Mouse (Mus musculus) CH12.LX (cell line): Measurements from ENCODE around the gene Cebpb. TPM values are rescaled to one million over a fixed set of nuclear protein-coding genes. Genes with fewer than 3 reads are reported as not detected.
A peak's percentile ranks its signal among the peaks of the same experiment; 100 is the strongest.

ENCODE experiments used
- DNase-seq: peaks from one replicate; pipeline ENCODE4 v3.0.0-alpha.2; 2013; ENCODE audit errors: extremely low read depth
- H3K27ac ChIP-seq: 2 replicates; pipeline ENCODE4 v1.5.1; 2012; ENCODE audit warnings: low read depth, mild to moderate bottlenecking, control low read depth, moderate library complexity; ENCODE audit not compliant: insufficient read depth
- H3K27me3 ChIP-seq: replicated peaks from 2 replicates; pipeline ENCODE3; 2012; ENCODE audit warnings: inconsistent platforms
- H3K36me3 ChIP-seq, 2 experiments: replicated peaks in 1 of 2; 2 replicates each; pipeline versions ENCODE3 to v1.6.1; 2012; ENCODE audit warnings: inconsistent platforms in 1 of 2, low read length in 1 of 2, mild to moderate bottlenecking in 1 of 2, mixed read lengths in 1 of 2, moderate library complexity in 1 of 2; ENCODE audit not compliant: control insufficient read depth in 1 of 2, insufficient read depth in 1 of 2
- H3K4me1 ChIP-seq, 2 experiments: 2 replicates each; pipeline ENCODE4 v1.6.1; 2012; ENCODE audit warnings: inconsistent platforms in 1 of 2, moderate library complexity in 1 of 2; ENCODE audit not compliant: insufficient read depth in 2 of 2, control insufficient read depth in 1 of 2
- H3K4me2 ChIP-seq: 2 replicates; pipeline ENCODE4 v1.6.1; 2012; ENCODE audit warnings: low read depth, mild to moderate bottlenecking, control low read depth; ENCODE audit not compliant: poor library complexity, insufficient read depth, severe bottlenecking
- H3K4me3 ChIP-seq, 3 experiments: fragments of 150-350 bp in 1 of 3; sonication (generic) in 1 of 3; replicated peaks in 1 of 3; 2 replicates each; pipeline versions ENCODE3 to v1.5.1; 2011 to 2012; ENCODE audit warnings: low read depth in 2 of 3, low read length in 2 of 3, mild to moderate bottlenecking in 2 of 3, moderate library complexity in 2 of 3, control low read depth in 1 of 3, improper control_type of control experiment in 1 of 3, inconsistent platforms in 1 of 3, mixed read lengths in 1 of 3; ENCODE audit not compliant: poor library complexity in 1 of 3
- H3K79me2 ChIP-seq: replicated peaks from 2 replicates; pipeline ENCODE4 v1.6.1; 2012; ENCODE audit warnings: mild to moderate bottlenecking, moderate library complexity; ENCODE audit not compliant: control insufficient read depth, poor library complexity, insufficient read depth, severe bottlenecking; ENCODE audit errors: extremely low read depth
- H3K9ac ChIP-seq: 2 replicates; pipeline ENCODE4 v1.6.1; 2012; ENCODE audit warnings: low read depth, mild to moderate bottlenecking, control low read depth, moderate library complexity; ENCODE audit not compliant: insufficient read depth
- H3K9me3 ChIP-seq: replicated peaks from 2 replicates; pipeline ENCODE3; 2012; ENCODE audit warnings: low read length, inconsistent platforms, mixed read lengths
- BHLHE40 ChIP-seq: IDR thresholded peaks from 2 replicates; pipeline ENCODE4 v1.6.1; 2011; ENCODE audit warnings: mild to moderate bottlenecking, low read depth, low read length, improper control_type of control experiment
- CHD2 ChIP-seq: IDR thresholded peaks from 2 replicates; pipeline ENCODE4 v1.6.1; 2011; ENCODE audit warnings: low read length, improper control_type of control experiment
- E2F4 ChIP-seq: IDR thresholded peaks from 2 replicates; pipeline ENCODE4 v1.6.1; 2011; ENCODE audit warnings: low read depth, low read length, improper control_type of control experiment; ENCODE audit not compliant: insufficient replicate concordance
- EP300 ChIP-seq: IDR thresholded peaks from 2 replicates; pipeline ENCODE4 v1.6.1; 2011; ENCODE audit warnings: low read length, improper control_type of control experiment
- ETS1 ChIP-seq: conservative IDR thresholded peaks from 2 replicates; pipeline ENCODE4 v1.6.1; 2012; ENCODE audit warnings: low read depth, mild to moderate bottlenecking, inconsistent platforms, low read length, improper control_type of control experiment, moderate library complexity
- GABPA ChIP-seq: IDR thresholded peaks from 2 replicates; pipeline ENCODE4 v1.6.1; 2012; ENCODE audit warnings: low read depth, low read length, improper control_type of control experiment, inconsistent platforms; ENCODE audit not compliant: insufficient replicate concordance
- HCFC1 ChIP-seq: IDR thresholded peaks from 2 replicates; pipeline ENCODE4 v1.6.1; 2012; ENCODE audit warnings: low read depth, mild to moderate bottlenecking, inconsistent platforms, low read length, improper control_type of control experiment
- IRF4 ChIP-seq: IDR thresholded peaks from 2 replicates; pipeline ENCODE4 v1.6.1; 2014; ENCODE audit warnings: low read depth, mild to moderate bottlenecking, inconsistent platforms, low read length, improper control_type of control experiment
- JUN ChIP-seq: IDR thresholded peaks from 2 replicates; pipeline ENCODE4 v1.6.1; 2011; ENCODE audit warnings: low read depth, mild to moderate bottlenecking, low read length, improper control_type of control experiment, moderate library complexity; ENCODE audit not compliant: insufficient read depth
- MAFK ChIP-seq: IDR thresholded peaks from 2 replicates; pipeline ENCODE4 v1.6.1; 2011; ENCODE audit warnings: low read length, improper control_type of control experiment; ENCODE audit not compliant: insufficient replicate concordance
- MEF2A ChIP-seq: IDR thresholded peaks from 2 replicates; pipeline ENCODE4 v1.6.1; 2014; ENCODE audit warnings: low read depth, mild to moderate bottlenecking, inconsistent platforms, low read length, improper control_type of control experiment, borderline replicate concordance
- MXI1 ChIP-seq: IDR thresholded peaks from 2 replicates; pipeline ENCODE4 v1.6.1; 2011; ENCODE audit warnings: mild to moderate bottlenecking, low read depth, low read length, improper control_type of control experiment
- SIN3A ChIP-seq: IDR thresholded peaks from 2 replicates; pipeline ENCODE4 v1.6.1; 2012; ENCODE audit warnings: low read length, improper control_type of control experiment, inconsistent platforms
- TCF12 ChIP-seq: IDR thresholded peaks from 2 replicates; pipeline ENCODE4 v1.6.1; 2014; ENCODE audit warnings: low read depth, mild to moderate bottlenecking, inconsistent platforms, low read length, improper control_type of control experiment
- ZC3H11A ChIP-seq: IDR thresholded peaks from 2 replicates; pipeline ENCODE4 v1.6.1; 2012; ENCODE audit warnings: low read depth, mild to moderate bottlenecking, inconsistent platforms, low read length, improper control_type of control experiment
- ZKSCAN1 ChIP-seq: IDR thresholded peaks from 2 replicates; pipeline ENCODE4 v1.6.1; 2012; ENCODE audit warnings: low read depth, inconsistent platforms, low read length, improper control_type of control experiment, borderline replicate concordance
- ZMIZ1 ChIP-seq: IDR thresholded peaks from 2 replicates; pipeline ENCODE4 v1.6.1; 2012; ENCODE audit warnings: low read depth, mild to moderate bottlenecking, inconsistent platforms, low read length, improper control_type of control experiment
- dilution Hi-C: fragments of 300-500 bp; cut with MboI; formaldehyde crosslinking; loops from 2 replicates; pipeline ENCODE4 v1.14.3; 2020; ENCODE audit warnings: low sequenced_read_pairs; ENCODE audit not compliant: extremely low pct_unique_long_range_greater_than_20kb, extremely low pct_ligation_motif_present
- in situ Hi-C: fragments of 300-500 bp; cut with MboI; formaldehyde crosslinking; loops from 3 replicates; pipeline ENCODE4 v1.14.3; 2019; ENCODE audit warnings: low sequenced_read_pairs, low pct_ligation_motif_present, low pct_unique_long_range_greater_than_20kb, mixed read lengths
- polyA plus RNA-seq: library from polyadenylated mRNA; unstranded; fragments of >175 nt; gene quantifications from 2 replicates; pipeline ENCODE4 v1.2.1, GENCODE M21; 2012; ENCODE audit warnings: low read depth; ENCODE audit not compliant: insufficient read length
- total RNA-seq, 2 experiments: library from RNA; depleted of rRNA; stranded (reverse); fragments of 300-350 nt in 1 of 2; fragments of >200 nt in 1 of 2; gene quantifications; 2 replicates each; pipeline ENCODE4 v1.2.3; 2012 to 2014

The Cebpb gene
- total and polyA plus RNA-seq, 3 experiments: 0.19 to 6.2 (median 0.24) TPM

- no peaks in the 10 kb centered on the region for H3K79me2 ChIP-seq
- H3K4me1 ChIP-seq: peaks cover 7 to 19% of the 10 kb centered on the region in 2 experiments
- no peak overlapping the region for H3K27ac ChIP-seq
- no peak overlapping the region for H3K4me2 ChIP-seq
- peaks cover 11% of the 10 kb centered on the region for H3K9me3 ChIP-seq
- in situ Hi-C loops: no loop called here
- H3K9ac ChIP-seq: no peak overlapping the region
- H3K36me3 ChIP-seq: no peaks in the 10 kb centered on the region
- dilution Hi-C loops: no loop called here
- no peak overlapping the region for H3K4me3 ChIP-seq
- no peak for DNase-seq
- TF ChIP-seq ZKSCAN1 (no peak), ZMIZ1 (no peak), MXI1 (no peak), ZC3H11A (no peak), GABPA (no peak), IRF4 (no peak), MAFK (no peak), E2F4 (no peak)
- H3K27me3 ChIP-seq: peaks cover 46% of the 10 kb centered on the region
Measured at GRCm38 (mm10) chr2:167671101-167671633, 17.5 kb upstream of the Cebpb start.

GRCm38 (mm10) chr2:167672212-167672685, 16.5 kb upstream of the Cebpb start:
- no peak overlapping the region for H3K4me2 ChIP-seq
- TF ChIP-seq TCF12: peak; percentile 97
- no peak for TF ChIP-seq HCFC1
- peak; percentile 88 for TF ChIP-seq CHD2
- TF ChIP-seq ZC3H11A: no peak
- TF ChIP-seq ETS1: peak; percentile 94
- no peak; the same call in 1 of the 2 replicates for TF ChIP-seq SIN3A
- no peak for TF ChIP-seq JUN
- peak; percentile 19; the same call in 1 of the 2 replicates for TF ChIP-seq EP300
- no peak for TF ChIP-seq MAFK
- peak; percentile 23; the same call in 1 of the 2 replicates for TF ChIP-seq BHLHE40
- TF ChIP-seq MEF2A: no peak
- DNase-seq: peak; percentile 85
- no peaks in the 10 kb centered on the region for H3K79me2 ChIP-seq
- dilution Hi-C loops: no loop called here
- H3K27ac ChIP-seq: no peak overlapping the region
- H3K36me3 ChIP-seq: no peaks in the 10 kb centered on the region
- in situ Hi-C loops: no loop called here
- no peak overlapping the region for H3K9ac ChIP-seq
- H3K9me3 ChIP-seq: peaks cover 11% of the 10 kb centered on the region
- no peak overlapping the region for H3K4me3 ChIP-seq
- H3K4me1 ChIP-seq: peaks cover 7 to 19% of the 10 kb centered on the region in 2 experiments
- H3K27me3 ChIP-seq: peaks cover 47% of the 10 kb centered on the region
